Mouse (Mus musculus) adipocyte (in vitro differentiated cells): ENCODE results near the gene Ddr2.

ENCODE experiments used
- DNase-seq: peaks from one replicate; pipeline ENCODE4 v3.0.0-alpha.2; 2016; ENCODE audit warnings: low spot score

Gene Ddr2

GRCm38 (mm10) chr1:170110516-170111332, at the start of gene Ddr2:
TSS of gene Ddr2 (minus strand) at chr1:170110762.
- peak; percentile 93 for DNase-seq

- DNase-seq: no peak
Observed at GRCm38 (mm10) chr1:170159707-170160106, 49.1 kb upstream of the Ddr2 start.

GRCm38 (mm10) chr1:170155761-170156160, 45.2 kb upstream of the Ddr2 start:
- DNase-seq: no peak

- no peak for DNase-seq
Observed at GRCm38 (mm10) chr1:170155298-170155697, 44.7 kb upstream of the Ddr2 start.

- DNase-seq: no peak
Observed at GRCm38 (mm10) chr1:170153986-170154385, 43.4 kb upstream of the Ddr2 start.

- no peak for DNase-seq
Observed at GRCm38 (mm10) chr1:170152552-170152951, 42.0 kb upstream of the Ddr2 start.

GRCm38 (mm10) chr1:170150870-170151269, 40.3 kb upstream of the Ddr2 start:
- no peak for DNase-seq

GRCm38 (mm10) chr1:170149756-170150155, 39.2 kb upstream of the Ddr2 start:
- no peak for DNase-seq

- no peak for DNase-seq
Observed at GRCm38 (mm10) chr1:170148536-170148935, 38.0 kb upstream of the Ddr2 start.

GRCm38 (mm10) chr1:170147651-170148448, 37.3 kb upstream of the Ddr2 start:
- no peak for DNase-seq

- no peak for DNase-seq
Observed at GRCm38 (mm10) chr1:170145606-170146005, 35.0 kb upstream of the Ddr2 start.

- no peak for DNase-seq
Observed at GRCm38 (mm10) chr1:170142256-170142871, 31.8 kb upstream of the Ddr2 start.

GRCm38 (mm10) chr1:170141626-170142025, 31.1 kb upstream of the Ddr2 start:
- no peak for DNase-seq

- DNase-seq: peak; percentile 94
Observed at GRCm38 (mm10) chr1:170136351-170137009, 25.9 kb upstream of the Ddr2 start.

GRCm38 (mm10) chr1:170134264-170134663, 23.7 kb upstream of the Ddr2 start:
- no peak for DNase-seq

GRCm38 (mm10) chr1:170130962-170131361, 20.4 kb upstream of the Ddr2 start:
- no peak for DNase-seq

- DNase-seq: no peak
Observed at GRCm38 (mm10) chr1:170124644-170125043, 14.1 kb upstream of the Ddr2 start.

GRCm38 (mm10) chr1:170113616-170114015, 3.1 kb upstream of the Ddr2 start:
- DNase-seq: no peak

GRCm38 (mm10) chr1:170112261-170112660, 1.7 kb upstream of the Ddr2 start:
- peak; percentile 32 for DNase-seq

- DNase-seq: peak; percentile 32
Observed at GRCm38 (mm10) chr1:170111651-170112226, 1.2 kb upstream of the Ddr2 start.

- no peak for DNase-seq
Observed at GRCm38 (mm10) chr1:170109776-170110515, 616 bp downstream of the Ddr2 start.
